Mouse (Mus musculus): Measurements from ENCODE around the gene Clec4n. TPM values are rescaled to one million over a fixed set of nuclear protein-coding genes. Genes with fewer than 3 reads are reported as not detected.
"Not testable (repeated sequence)": the region's sequence is repeated elsewhere in the genome, so short reads cannot be mapped to it uniquely, and the experiment has no call there.

Gene Clec4n
- 1 to 10 TPM; 1.0 to 1.3 TPM for total RNA-seq (2021)

DNA sequence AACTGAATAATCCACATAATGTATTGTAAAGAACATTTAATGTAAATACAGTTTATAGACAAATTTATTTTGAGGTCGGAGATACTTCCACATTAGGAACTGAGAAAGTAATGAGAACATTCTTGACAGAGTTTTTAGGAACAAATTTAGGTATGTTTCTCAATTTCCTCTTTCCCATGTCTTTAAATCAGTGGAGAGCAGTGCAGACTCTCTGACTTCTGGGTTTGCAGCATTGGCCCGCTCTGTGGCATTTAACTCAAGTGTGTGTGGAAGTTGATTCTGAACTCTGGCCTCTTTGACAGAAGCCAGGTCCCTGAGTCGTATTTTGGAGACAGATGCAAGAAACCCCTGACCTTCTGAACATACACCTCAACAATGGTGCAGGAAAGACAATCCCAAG lies at the start of gene Clec4n:
Clec4n (plus strand) TSS at position 200 of the 400 bp plus-strand sequence.
- no peak for DNase-seq (ENCODE audit: low spot score)
- intact Hi-C loops (cut with DNase I): no loop called here

DNA sequence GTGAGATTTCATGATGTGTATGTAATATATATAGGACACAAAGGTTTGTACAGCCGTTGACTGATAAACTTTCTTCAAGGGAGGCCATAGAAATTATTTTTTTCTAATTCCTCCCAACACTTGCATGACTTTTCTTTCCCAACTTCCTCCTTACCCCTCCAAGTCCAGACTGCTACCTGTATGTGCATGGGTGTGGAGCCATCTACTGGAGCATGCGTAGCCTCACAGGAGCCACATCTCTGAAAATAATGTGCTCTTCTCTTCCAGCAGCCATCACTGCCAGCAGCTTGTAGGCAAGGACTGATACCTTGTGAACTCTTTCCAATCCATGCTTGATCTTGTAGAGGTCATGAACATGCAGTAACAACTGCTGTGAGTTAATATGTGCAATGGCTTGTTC lies 44.8 kb upstream of the Clec4n start:
- intact Hi-C loops (cut with DNase I); DNase-seq (ENCODE audit: low spot score): not testable (repeated sequence)

DNA sequence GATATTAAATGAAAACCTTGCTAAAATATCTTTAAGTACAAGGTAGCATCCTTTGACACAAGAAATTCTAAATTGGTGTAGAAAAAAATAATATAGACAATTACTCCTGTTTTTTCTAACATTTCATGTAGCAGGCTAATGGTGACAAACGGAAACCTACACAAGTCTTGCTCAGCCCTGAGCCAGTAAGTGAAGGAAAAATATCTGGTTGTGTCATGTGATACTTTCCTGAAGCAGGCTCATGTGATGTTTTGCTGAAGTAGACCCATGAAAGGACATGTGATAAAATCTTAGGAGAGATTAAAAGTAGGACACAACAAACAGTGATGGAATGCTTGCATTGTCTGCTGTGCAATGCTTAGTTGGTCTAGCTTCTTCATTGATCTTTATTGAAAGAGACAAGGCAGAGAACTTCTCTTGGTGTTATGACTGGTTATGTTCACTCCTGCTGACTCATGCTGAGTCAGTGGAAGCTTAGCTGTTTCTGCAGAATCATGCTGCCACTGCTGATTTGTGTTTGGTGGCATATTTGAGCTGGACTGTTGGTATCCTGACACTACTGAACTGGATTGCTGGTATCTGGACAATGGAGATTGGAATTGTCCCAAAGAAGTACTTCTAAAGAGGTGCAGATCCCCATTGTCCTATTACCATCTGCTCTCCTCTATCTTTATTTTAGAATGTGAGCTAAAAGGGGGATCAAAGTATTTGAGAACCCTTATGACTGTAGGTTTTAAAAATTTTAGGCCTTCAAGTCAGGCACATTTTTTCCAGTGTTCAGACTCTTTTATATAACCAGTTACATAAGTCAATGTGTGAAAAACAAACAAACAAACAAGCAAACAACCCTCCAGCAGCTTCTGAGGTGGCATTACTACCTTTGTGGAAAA lies 22.2 kb upstream of the Clec4n start:
- no peak for DNase-seq (ENCODE audit: low spot score)
- intact Hi-C loops (cut with DNase I): no loop called here

DNA sequence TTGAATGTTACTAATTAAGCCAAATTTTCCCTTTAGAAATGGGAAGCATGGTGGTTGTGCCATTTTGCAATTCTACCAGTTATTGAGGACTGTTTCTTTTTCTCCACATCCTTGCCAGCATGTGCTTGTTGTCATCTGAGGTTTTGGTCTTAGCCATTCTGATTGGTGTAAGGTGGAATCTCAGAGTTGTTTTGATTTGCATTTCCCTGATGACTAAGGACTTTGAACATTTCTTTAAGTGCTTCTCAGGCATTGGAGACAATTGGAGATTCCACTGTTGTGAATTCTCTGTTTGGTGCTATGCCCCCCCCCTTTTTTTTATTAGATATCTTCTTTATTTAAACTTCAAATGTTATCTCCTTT lies 21.6 kb upstream of the Clec4n start:
- DNase-seq (ENCODE audit: low spot score); intact Hi-C loops (cut with DNase I): not testable (repeated sequence)

DNA sequence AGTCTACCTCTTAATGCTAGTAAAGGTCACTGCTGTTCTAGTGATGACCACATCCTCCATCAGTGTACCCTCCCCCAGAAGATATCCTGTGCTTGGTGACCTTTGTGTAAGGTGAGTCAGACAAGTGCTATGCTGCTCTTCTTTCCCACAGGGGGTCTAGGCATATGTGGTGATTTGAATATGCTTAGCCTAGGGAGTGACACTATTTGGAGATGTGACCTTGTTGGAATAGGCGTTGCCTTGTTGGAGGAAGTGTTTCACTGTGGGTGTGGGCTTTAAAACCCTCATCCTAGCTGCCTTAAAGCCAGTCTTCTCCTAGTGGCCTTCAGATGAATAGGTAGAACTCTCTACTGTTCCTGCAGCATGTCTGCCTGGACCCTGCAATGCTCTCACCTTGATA lies 17.9 kb upstream of the Clec4n start:
- intact Hi-C loops (cut with DNase I): no loop called here
- no peak for DNase-seq (ENCODE audit: low spot score)

DNA sequence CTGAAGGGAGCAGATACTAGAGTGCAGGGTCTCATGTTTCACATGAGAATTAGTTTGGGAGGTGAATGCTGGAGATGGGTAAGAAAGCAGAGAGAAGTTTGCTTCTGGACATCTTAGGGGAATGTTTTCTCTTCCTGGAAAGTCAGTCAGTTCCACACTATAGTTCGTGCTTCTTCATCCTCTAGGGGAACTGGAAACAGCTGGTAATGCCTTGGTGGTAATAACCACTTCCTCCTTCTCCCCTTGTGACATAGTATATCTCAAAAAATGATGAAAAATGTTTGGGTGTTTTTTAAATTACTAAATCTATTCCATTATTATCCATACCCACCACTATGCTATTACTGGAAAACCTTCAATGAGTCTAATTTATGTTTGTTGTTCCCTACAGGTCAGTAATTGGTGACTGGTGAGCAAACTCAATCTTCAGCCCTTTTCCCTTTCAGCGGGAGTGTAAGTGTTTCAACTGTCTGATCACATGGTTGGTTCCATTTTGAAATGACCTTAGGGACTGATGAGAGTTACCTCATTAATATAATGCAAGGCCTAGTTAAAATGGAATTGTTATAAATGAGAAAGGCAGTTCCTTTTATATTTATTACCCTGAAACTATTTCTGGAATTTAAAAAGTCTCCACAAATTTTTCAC lies 2.0 kb upstream of the Clec4n start:
- no peak for DNase-seq (ENCODE audit: low spot score)
- intact Hi-C loops (cut with DNase I): no loop called here

DNA sequence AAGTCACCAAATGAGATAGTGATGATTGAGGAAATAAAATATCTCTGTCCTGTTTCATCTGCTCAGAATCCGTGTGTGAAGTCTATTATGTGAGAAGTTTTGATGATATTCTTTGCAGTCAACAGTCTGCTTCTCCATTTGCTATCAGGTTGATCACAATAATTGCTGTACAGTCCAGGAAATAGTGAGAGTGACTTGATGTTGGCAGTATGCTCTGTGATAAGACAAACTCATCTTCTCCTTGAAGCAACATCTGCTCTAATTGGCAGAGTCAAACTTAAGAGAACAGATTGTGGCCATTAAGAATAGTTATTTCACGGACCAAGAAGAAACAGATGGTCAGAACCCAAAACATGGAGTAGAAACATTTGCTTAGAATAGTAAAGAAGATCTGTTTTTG lies 1.5 kb downstream of the Clec4n start:
- no peak for DNase-seq (ENCODE audit: low spot score)
- intact Hi-C loops (cut with DNase I): no loop called here

DNA sequence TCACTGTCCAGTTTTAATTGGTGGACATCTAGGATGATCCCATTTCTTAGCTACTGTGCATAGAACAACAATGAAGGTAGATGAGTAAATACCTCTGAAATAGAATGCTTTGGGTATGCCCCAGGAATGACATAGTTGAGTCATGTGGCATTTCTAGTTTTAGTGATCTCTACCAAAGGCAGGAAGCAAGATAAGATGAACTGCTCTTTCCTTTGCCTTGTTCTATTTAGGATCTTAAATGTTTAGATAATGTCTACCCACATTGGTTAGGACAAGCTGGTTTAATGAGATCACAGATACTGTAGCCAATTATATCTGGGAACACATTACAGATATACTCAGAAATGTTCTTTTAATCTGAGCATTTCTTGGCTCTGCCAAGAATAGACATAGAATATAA lies 7.9 kb downstream of the Clec4n start:
- intact Hi-C loops (cut with DNase I): no loop called here

DNA sequence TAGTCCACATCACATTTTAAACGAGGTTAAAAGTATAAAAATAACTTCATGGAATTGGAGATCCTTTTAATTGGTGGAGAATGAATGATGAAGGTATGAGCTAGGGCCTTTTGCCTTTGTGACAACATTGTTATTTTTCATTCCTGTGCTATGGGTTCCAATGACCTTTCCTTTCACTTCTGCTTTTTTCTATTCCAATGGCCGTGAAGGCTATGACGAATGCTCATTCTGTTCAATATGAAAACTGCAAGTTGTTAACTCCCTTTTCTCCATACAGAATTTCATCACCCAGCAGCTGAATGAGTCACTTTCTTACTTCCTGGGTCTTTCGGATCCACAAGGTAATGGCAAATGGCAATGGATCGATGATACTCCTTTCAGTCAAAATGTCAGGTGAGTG lies 14.6 kb downstream of the Clec4n start:
- DNase-seq (ENCODE audit: low spot score): no peak
- intact Hi-C loops (cut with DNase I): no loop called here

More for the DNA sequence above, 7.9 kb downstream of the Clec4n start:
- no peak for DNase-seq (ENCODE audit: low spot score)

DNA sequence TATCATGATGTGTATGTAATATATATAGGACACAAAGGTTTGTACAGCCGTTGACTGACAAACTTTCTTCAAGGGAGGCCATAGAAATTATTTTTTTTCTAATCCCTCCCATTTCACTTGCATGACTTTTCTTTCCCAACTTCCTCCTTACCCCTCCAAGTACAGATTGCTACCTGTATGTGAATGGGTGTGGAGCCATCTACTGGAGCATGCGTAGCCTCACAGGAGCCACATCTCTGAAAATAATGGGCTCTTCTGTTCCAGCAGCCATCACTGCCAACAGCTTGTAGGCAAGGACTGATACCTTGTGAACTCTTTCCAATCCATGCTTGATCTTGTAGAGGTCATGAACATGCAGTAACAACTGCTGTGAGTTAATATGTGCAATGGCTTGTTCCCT lies 19.2 kb downstream of the Clec4n start:
- DNase-seq (ENCODE audit: low spot score); intact Hi-C loops (cut with DNase I): not testable (repeated sequence)

DNA sequence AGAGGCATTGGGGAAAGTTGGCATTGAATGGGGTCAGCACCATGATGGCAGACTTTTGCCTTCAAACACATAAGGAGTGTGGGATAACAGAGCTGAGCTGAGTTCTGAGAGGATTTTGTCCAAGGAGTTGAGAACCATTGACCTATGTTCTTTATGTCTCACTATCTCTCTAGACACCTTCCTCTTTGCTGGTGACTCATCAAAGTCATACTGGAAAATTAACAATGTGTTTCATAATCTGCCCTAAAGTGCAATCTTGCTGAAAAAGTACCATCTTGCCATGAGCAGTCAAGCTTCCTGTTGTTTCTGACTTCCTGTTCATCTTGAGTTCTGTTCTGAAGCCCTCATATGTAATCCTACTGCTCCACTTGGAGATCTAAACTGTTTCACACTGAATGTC lies 23.1 kb downstream of the Clec4n start:
- no peak for DNase-seq (ENCODE audit: low spot score)
- intact Hi-C loops (cut with DNase I): no loop called here

DNA sequence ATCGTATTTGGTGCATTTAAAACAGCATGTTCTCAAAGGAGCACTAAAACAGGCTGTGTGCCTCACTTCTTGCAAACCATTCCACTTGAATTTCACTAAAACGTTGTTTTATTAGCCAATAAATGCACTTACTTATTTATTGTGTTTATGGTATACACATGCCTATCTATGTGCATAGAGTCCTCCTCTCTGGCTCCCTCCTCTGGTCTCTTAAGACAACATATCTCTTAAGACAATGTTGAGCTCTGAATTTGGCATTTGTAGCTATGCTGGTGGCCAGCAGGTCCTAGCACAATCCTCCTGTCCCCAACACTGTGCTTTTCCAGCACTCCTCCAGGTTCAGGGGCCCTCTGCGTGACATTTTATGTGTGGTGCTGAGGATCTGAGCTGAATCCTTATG lies 29.3 kb downstream of the Clec4n start:
- intact Hi-C loops (cut with DNase I): no loop called here
- no peak for DNase-seq (ENCODE audit: low spot score)

DNA sequence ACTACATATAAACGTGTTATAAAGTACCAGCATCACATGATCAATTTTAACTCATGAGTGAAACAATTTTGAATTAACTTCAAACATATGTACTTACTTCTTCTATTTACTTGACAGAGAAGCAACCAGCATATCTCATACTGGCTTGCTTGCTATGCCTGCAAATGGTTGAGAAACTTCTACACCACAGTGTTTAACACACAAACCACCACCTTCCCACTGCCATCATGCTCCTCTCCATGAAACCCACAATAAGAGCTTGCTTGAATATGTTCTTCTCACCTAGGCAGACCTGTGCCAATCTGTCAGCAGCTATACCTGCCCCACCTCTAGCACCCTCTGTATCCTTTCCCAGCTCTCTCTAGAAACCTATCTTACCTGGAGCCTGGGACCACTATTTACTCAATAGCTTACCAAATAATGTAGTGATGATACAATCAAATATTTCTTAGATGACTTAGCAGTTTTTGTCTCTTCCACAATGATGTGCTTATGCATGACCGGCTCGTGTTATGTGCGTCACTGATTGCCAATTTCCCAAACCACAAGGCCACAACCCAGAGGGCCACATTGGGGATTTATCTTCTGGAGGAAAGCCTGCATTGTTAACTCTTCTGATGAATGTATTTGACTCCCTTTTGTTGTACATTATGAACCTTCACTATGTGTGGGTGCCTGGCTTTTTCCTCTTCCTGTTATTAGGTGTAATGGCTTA lies 30.4 kb downstream of the Clec4n start:
- DNase-seq (ENCODE audit: low spot score): no peak
- intact Hi-C loops (cut with DNase I): no loop called here

DNA sequence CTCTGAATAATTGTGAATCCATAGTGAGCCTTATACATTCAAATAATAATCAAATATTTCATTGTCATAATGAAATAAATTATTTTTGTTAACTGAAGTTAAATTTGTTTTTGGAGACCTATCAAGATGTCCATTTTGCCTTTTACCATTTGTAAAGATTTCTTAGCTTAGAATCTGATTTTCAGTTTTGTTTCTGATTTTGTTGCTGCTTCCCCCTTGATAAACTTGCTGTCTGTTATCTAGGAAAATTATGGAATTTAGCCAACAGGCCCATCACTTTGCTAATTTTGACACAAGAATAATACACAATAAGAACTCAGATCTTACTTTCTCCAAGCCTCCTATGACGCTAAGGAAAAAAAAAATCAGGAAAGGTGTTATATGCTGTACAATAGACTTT lies 31.2 kb downstream of the Clec4n start:
- intact Hi-C loops (cut with DNase I): no loop called here
- no peak for DNase-seq (ENCODE audit: low spot score)

DNA sequence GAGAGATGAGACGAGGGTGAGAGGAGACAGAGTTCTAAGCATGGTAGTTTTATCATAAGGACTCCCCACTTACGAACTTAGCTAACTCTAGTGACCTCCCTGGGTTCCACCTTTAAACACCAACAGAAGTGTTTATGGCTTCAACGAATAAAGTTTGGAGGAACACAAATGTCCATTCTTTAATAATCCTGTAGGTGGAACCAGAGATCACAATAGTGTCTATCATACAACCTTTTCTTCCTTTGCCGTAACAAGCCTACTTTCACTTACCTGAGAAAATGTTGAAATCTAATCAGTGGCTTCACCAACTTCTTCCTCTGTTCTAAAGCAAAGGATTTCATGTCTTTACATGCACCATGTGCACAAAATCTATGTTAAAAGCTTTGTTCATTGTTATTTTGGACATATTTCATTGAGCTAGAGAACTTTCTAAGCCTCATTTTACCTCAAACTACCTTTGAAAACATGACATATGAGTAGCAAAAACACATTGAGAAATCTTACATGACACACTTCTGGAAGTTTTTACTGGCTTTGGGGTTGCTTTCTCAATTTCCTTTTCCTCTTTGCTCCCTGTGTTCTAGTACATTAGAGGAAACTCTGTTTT lies 32.0 kb downstream of the Clec4n start, which contains the start of gene Clec4d:
Clec4d (plus strand) TSS at position 557 of the 607 bp plus-strand sequence.
- DNase-seq (ENCODE audit: low spot score): no peak
- intact Hi-C loops (cut with DNase I): no loop called here

DNA sequence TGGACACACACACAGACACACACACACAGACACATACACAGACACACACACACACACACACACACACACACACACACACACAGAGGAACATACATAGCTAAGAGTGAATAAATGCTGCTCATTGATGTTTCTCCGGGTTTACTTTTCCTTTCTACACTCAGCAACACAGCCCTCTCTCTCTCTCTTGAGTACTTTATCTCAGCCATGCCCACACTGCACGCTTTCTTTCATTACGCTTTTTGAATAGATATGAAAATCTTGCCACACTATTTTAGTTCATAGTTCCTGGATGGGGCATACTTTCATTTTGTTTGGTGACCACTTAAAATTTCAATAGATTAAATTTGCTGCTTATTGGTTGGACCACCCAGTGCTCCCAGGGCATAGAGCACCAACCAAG lies 34.6 kb downstream of the Clec4n start:
- intact Hi-C loops (cut with DNase I): no loop called here

DNA sequence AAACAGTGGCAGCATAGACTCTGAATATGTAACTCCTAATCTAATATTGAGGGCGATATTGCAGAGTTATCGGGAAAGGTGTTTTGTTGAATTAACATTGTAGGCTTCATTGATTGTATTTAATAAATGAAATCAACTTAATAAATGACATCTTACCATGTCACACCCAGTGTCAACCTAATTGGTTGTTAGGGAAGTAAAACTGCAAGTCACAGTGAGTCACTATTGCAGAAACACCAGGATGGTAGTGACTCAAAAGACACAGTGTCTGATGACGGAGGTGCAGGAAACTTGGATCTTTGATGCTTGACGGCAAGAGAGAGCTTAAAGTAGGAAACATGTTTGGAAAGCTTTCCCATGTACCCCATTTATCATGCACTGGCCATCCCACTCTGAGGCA lies 36.2 kb downstream of the Clec4n start:
- intact Hi-C loops (cut with DNase I): no loop called here
- DNase-seq (ENCODE audit: low spot score): no peak

More for the DNA sequence above, 34.6 kb downstream of the Clec4n start:
- no peak for DNase-seq (ENCODE audit: low spot score)

DNA sequence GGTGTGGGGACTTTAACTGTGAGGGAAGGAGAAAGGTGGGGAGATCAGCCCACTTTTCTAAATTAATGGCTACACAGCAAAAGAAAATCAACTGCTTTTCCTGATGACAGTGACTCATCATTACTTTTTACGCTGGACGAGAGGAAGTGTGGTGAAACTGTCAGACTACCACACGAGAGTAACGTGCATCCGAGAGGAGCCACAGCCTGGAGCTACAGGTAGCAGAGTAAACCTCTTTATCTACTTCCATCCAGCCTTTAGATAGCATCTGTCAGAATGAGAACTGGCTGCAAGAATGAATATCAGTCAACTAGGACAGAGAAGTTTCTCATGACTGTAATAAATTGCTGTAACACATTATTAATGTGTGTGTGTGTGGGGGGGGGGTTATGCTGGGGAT lies 37.3 kb downstream of the Clec4n start:
- DNase-seq (ENCODE audit: low spot score): no peak
- intact Hi-C loops (cut with DNase I): no loop called here

DNA sequence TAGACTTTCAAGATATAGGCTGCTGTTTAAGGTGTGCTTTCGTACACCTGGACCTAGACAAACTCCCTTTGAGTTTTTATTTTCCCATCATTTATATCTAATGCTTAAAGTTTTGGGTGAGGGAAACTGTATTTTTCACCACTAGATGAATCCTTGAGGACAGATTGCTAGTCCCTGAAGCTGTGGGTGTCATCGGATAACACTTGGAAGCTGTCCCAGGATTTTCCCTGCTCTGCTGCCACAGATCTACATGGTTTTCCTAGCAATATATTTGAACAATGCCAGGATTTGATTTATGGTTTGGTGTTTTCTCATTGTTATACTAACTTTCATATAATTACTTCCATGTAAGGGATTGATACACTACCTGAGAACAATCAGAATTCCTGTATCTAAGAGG lies 49.8 kb downstream of the Clec4n start:
- DNase-seq (ENCODE audit: low spot score): no peak
- intact Hi-C loops (cut with DNase I): no loop called here

DNA sequence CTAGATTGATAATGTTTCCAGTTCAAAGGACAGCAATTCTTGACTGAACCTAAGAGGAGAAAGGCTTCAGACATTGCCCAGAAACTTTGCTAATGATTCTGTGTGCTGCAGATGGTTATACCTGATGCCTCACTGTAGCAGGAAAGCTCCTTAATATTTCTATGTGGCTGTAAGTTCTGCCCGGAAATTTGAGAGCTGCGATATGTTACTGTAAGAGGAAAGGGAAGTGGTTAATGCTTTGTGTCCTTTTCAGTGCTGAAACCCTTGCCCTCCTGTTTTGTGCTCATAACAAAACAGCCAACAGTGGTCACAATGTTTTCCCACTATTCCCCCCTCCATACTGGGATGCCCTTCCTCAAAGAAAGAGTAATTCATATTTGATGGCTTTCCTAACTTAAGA lies 56.7 kb downstream of the Clec4n start:
- no peak for DNase-seq (ENCODE audit: low spot score)
- intact Hi-C loops (cut with DNase I): no loop called here

All from heart, postnatal 25 days (tissue).